Mouse (Mus musculus) MEL (cell line): ENCODE results near the gene Kcnh1. TPM values are rescaled to one million over a fixed set of nuclear protein-coding genes. Genes with fewer than 3 reads are reported as not detected.

Experiments used
- DNase-seq: peaks from one replicate; pipeline ENCODE4 v3.0.0; 2011; ENCODE audit warnings: low read depth, low spot score
- H3K27ac ChIP-seq: 2 replicates; pipeline ENCODE4 v1.5.1; 2012; ENCODE audit warnings: low read depth, mild to moderate bottlenecking, control low read depth, low read length, moderate library complexity; ENCODE audit not compliant: control insufficient read depth
- H3K27me3 ChIP-seq, 2 experiments: fragments of 150-350 bp in 1 of 2; sonication (generic) in 1 of 2; 2 replicates each; pipeline ENCODE4 v1.6.1; 2012; ENCODE audit warnings: low read length in 2 of 2, mild to moderate bottlenecking in 2 of 2, improper control_type of control experiment in 1 of 2, moderate library complexity in 1 of 2; ENCODE audit not compliant: insufficient read depth in 2 of 2, control insufficient read depth in 1 of 2
- H3K36me3 ChIP-seq, 2 experiments: 2 replicates each; pipeline ENCODE4 v1.6.1; 2012 to 2014; ENCODE audit warnings: low read length in 2 of 2, improper control_type of control experiment in 1 of 2, inconsistent platforms in 1 of 2, mild to moderate bottlenecking in 1 of 2; ENCODE audit not compliant: insufficient read depth in 2 of 2, control insufficient read depth in 1 of 2
- H3K4me1 ChIP-seq, 2 experiments: fragments of 150-350 bp in 1 of 2; sonication (generic) in 1 of 2; 2 replicates each; pipeline ENCODE4 v1.6.1; 2012; ENCODE audit warnings: low read length in 2 of 2, improper control_type of control experiment in 1 of 2, mild to moderate bottlenecking in 1 of 2; ENCODE audit not compliant: insufficient read depth in 2 of 2, control insufficient read depth in 1 of 2
- H3K4me3 ChIP-seq, 2 experiments: fragments of 150-350 bp in 1 of 2; sonication (generic) in 1 of 2; 2 replicates each; pipeline ENCODE4 v1.5.1; 2012; ENCODE audit warnings: low read depth in 2 of 2, low read length in 2 of 2, mild to moderate bottlenecking in 2 of 2, moderate library complexity in 2 of 2, control low read depth in 1 of 2, improper control_type of control experiment in 1 of 2; ENCODE audit not compliant: control insufficient read depth in 1 of 2, insufficient read depth in 1 of 2
- H3K79me2 ChIP-seq: 2 replicates; pipeline ENCODE4 v1.6.1; 2012; ENCODE audit warnings: mild to moderate bottlenecking, low read length, moderate library complexity; ENCODE audit not compliant: control insufficient read depth, poor library complexity, insufficient read depth
- H3K9ac ChIP-seq: 2 replicates; pipeline ENCODE4 v1.6.1; 2012; ENCODE audit warnings: low read depth, mild to moderate bottlenecking, control low read depth, low read length, moderate library complexity; ENCODE audit not compliant: control insufficient read depth, poor library complexity, severe bottlenecking
- H3K9me3 ChIP-seq: fragments of 150-350 bp; sonication (generic); replicated peaks from 2 replicates; pipeline ENCODE4 v1.6.1; 2012; ENCODE audit warnings: mild to moderate bottlenecking, low read length, improper control_type of control experiment, moderate library complexity; ENCODE audit not compliant: insufficient read depth
- BHLHE40 ChIP-seq: IDR thresholded peaks from 2 replicates; pipeline ENCODE4 v1.6.1; 2012; ENCODE audit warnings: low read depth, mild to moderate bottlenecking, inconsistent platforms, low read length, improper control_type of control experiment, borderline replicate concordance
- E2F4 ChIP-seq: IDR thresholded peaks from 2 replicates; pipeline ENCODE4 v1.6.1; 2011; ENCODE audit warnings: low read depth, low read length, improper control_type of control experiment, borderline replicate concordance
- ELF1 ChIP-seq: IDR thresholded peaks from 2 replicates; pipeline ENCODE4 v1.6.1; 2014; ENCODE audit warnings: low read depth, mild to moderate bottlenecking, inconsistent platforms, low read length, improper control_type of control experiment, moderate library complexity
- GABPA ChIP-seq: IDR thresholded peaks from 2 replicates; pipeline ENCODE4 v1.6.1; 2012; ENCODE audit warnings: low read depth, mild to moderate bottlenecking, inconsistent platforms, low read length, improper control_type of control experiment, moderate library complexity
- GATA1 ChIP-seq: IDR thresholded peaks from 2 replicates; pipeline ENCODE4 v1.6.1; 2011; ENCODE audit warnings: low read depth, low read length, improper control_type of control experiment
- HCFC1 ChIP-seq: IDR thresholded peaks from 2 replicates; pipeline ENCODE4 v1.6.1; 2012; ENCODE audit warnings: low read depth, mild to moderate bottlenecking, inconsistent platforms, low read length, improper control_type of control experiment, moderate library complexity
- JUND ChIP-seq: IDR thresholded peaks from 2 replicates; pipeline ENCODE4 v1.6.1; 2011; ENCODE audit warnings: low read depth, mild to moderate bottlenecking, improper control_type of control experiment, low read length
- KAT2A ChIP-seq: conservative IDR thresholded peaks from 2 replicates; pipeline ENCODE4 v1.6.1; 2012; ENCODE audit warnings: low read depth, low read length, improper control_type of control experiment, inconsistent platforms
- MAX ChIP-seq: IDR thresholded peaks from 2 replicates; pipeline ENCODE4 v1.6.1; 2011; ENCODE audit warnings: low read length, improper control_type of control experiment
- MYB ChIP-seq: IDR thresholded peaks from 2 replicates; pipeline ENCODE4 v1.6.1; 2011; ENCODE audit warnings: mild to moderate bottlenecking, low read depth, low read length, improper control_type of control experiment
- MYC ChIP-seq: IDR thresholded peaks from 2 replicates; pipeline ENCODE4 v1.6.1; 2011; ENCODE audit warnings: low read depth, mild to moderate bottlenecking, low read length, improper control_type of control experiment, moderate library complexity
- NELFE ChIP-seq: IDR thresholded peaks from 2 replicates; pipeline ENCODE4 v1.6.1; 2011; ENCODE audit warnings: low read depth, low read length, improper control_type of control experiment
- POLR2A ChIP-seq, 2 experiments: IDR thresholded peaks; 2 replicates each; pipeline ENCODE4 v1.6.1; 2011 to 2012; ENCODE audit warnings: low read length in 2 of 2, mild to moderate bottlenecking in 2 of 2, control low read depth in 1 of 2, improper control_type of control experiment in 1 of 2, low read depth in 1 of 2, moderate library complexity in 1 of 2; ENCODE audit not compliant: control insufficient read depth in 1 of 2, insufficient read depth in 1 of 2, poor library complexity in 1 of 2
- RAD21 ChIP-seq: IDR thresholded peaks from 2 replicates; pipeline ENCODE4 v1.6.1; 2011; ENCODE audit warnings: mild to moderate bottlenecking, low read depth, low read length, improper control_type of control experiment
- RCOR1 ChIP-seq: IDR thresholded peaks from 2 replicates; pipeline ENCODE4 v1.6.1; 2012; ENCODE audit warnings: low read depth, mild to moderate bottlenecking, inconsistent platforms, low read length, improper control_type of control experiment
- SIN3A ChIP-seq: IDR thresholded peaks from 2 replicates; pipeline ENCODE4 v1.6.1; 2012; ENCODE audit warnings: low read length, improper control_type of control experiment, inconsistent platforms
- TBP ChIP-seq: IDR thresholded peaks from 2 replicates; pipeline ENCODE4 v1.8.0; 2011; ENCODE audit warnings: low read depth, low read length, improper control_type of control experiment
- USF1 ChIP-seq: IDR thresholded peaks from 2 replicates; pipeline ENCODE4 v1.6.1; 2014; ENCODE audit warnings: low read depth, mild to moderate bottlenecking, inconsistent platforms, low read length, improper control_type of control experiment, moderate library complexity
- USF2 ChIP-seq, 2 experiments: IDR thresholded peaks; 2 replicates each; pipeline ENCODE4 v1.6.1; 2011 to 2012; ENCODE audit warnings: improper control_type of control experiment in 2 of 2, low read length in 2 of 2, borderline replicate concordance in 1 of 2, inconsistent platforms in 1 of 2, low read depth in 1 of 2, mild to moderate bottlenecking in 1 of 2; ENCODE audit not compliant: insufficient read depth in 1 of 2
- ZNF384 ChIP-seq: IDR thresholded peaks from 2 replicates; pipeline ENCODE4 v1.6.1; 2012; ENCODE audit warnings: low read depth, mild to moderate bottlenecking, inconsistent platforms, low read length, improper control_type of control experiment
- polyA plus RNA-seq, 2 experiments: library from polyadenylated mRNA; stranded (reverse) in 1 of 2; unstranded in 1 of 2; fragments of >175 nt in 1 of 2; fragments of >200 nt in 1 of 2; gene quantifications; 2 replicates each; pipeline versions ENCODE4 v1.2.1 to v1.2.4; 2012; ENCODE audit warnings: low replicate concordance in 2 of 2, low read depth in 1 of 2; ENCODE audit not compliant: insufficient read length in 2 of 2, insufficient read depth in 1 of 2, missing spikeins in 1 of 2
- total RNA-seq: library from RNA; depleted of rRNA; stranded (reverse); fragments of 300-350 nt; gene quantifications from 2 replicates; pipeline ENCODE4 v1.2.3, GENCODE M21; 2012

Gene Kcnh1
- total and polyA plus RNA-seq, 3 experiments, result not detected

DNA sequence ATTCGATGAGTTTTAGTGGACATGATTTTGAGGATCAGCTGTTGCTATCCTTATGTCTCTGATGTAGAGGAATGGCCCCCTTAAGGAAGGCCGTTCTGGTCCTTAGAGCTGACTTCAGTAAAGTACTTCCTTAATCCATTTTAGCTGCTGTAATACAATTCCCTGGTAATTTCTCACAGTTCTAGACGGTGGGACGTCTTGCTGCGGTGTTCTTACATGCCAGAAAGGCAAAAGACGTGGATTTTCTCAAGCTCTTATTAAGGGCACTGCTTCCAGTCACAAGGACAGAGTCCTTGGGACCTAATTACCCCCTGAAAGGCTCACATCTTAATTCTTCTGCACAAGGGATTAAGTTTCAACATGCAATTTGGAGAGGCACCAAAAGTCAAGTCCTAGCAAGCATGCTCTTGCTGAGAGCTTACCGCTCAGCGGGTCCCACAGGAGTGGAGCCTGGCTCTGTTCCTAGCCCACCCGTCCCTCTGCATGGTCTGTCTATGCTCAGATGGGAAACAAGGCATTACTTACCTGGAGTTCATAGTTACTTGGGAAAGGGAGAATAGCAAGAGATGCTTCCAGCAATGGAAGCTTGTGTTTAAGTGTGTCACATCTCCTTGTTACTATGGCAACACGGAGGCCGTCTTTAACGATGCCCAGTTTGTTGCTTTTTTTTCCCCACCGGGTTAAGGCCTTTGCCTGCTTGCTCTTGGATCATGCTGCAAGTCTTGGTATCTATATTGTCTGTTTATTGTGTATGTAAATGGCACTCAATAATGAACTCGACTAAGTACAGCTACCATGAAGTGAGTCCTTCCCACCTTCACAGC is 209.3 kb downstream of the Kcnh1 start (continued):
- TF ChIP-seq USF2 (IDR thresholded peaks at IDR 0.05; ENCODE audit: borderline replicate concordance in 1 of 2, insufficient read depth in 1 of 2, low read depth in 1 of 2, low read length in 2 of 2), result no peak

DNA sequence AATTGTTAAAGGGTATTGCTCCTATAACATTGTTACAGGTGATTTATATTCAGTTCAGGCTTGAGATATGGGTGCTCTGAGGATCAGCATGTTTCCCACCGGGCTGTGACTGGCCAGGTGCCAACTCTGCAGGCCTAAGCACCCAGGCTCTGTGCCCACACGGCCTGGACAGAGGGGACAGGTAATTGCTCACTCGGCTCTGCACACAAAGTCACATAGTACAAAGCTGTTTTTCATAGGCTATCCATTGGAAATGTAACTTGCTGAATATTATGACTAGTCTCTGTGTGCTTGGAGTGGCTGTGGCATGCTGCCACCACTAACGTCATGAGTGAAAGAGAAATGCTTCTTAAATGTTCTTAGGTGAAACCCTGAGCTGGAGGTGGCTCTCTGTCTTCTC is 210.4 kb downstream of the Kcnh1 start:
- no peak overlapping the region for H3K4me3 ChIP-seq
- H3K9ac ChIP-seq, result no peak overlapping the region
- DNase-seq, result no peak
- H3K79me2 ChIP-seq, result no peaks in the 10 kb centered on the region
- H3K9me3 ChIP-seq, result no peaks in the 10 kb centered on the region
- H3K27me3 ChIP-seq, result no peaks in the 10 kb centered on the region; a peak in 1 of 4 replicates
- H3K27ac ChIP-seq, result no peak overlapping the region
- H3K36me3 ChIP-seq, result no peaks in the 10 kb centered on the region
- TF ChIP-seq GABPA, result no peak
- TF ChIP-seq RAD21, result no peak
- TF ChIP-seq SIN3A, result no peak
- TF ChIP-seq HCFC1, result no peak
- no peak for TF ChIP-seq JUND
- no peak for TF ChIP-seq RCOR1
- no peak for TF ChIP-seq TBP
- H3K4me1 ChIP-seq, result no peaks in the 10 kb centered on the region

DNA sequence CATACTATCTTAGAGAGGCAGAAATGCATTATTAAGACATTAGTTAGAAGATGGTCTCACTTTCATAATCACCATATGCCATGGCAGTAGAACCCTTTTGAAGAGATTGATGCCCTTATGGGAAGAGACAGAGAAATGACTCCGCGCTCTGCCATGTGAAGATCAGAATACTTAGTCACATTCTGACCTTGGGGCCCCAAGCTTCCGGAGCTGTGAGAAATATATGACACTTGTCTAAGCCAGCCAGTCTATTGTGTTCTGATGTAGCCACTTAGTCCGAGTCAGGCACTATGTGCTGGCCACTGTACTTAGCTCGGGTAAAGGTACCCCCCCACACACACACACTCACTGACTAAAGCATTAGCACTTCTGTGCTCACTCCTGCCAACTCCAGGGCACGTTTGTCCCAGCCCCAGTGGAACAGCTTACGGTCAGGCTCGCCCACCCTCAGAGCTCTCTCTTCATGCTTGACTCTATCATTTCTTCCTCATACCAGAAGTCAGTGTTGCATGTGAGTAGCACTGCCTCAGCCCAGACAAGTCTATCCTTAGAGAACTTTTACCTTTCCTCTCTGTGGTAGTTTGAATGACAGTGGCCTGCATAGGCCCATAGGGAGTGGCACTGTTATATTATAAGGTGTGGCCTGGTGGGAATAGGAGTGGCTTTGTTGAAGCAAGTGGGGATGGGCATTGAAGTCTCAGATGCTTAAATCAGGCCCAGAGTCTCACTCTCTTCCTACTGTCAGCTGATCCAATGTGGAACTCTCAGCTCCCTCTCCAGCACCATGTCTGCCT is 212.5 kb downstream of the Kcnh1 start:
- Histone ChIP-seq H3K9ac (no peak overlapping the region), H3K79me2 (no peaks in the 10 kb centered on the region), H3K36me3 (no peaks in the 10 kb centered on the region), H3K27ac (no peak overlapping the region), H3K4me1 (no peaks in the 10 kb centered on the region), H3K9me3 (no peaks in the 10 kb centered on the region), H3K27me3 (no peaks in the 10 kb centered on the region; a peak in 1 of 4 replicates), H3K4me3 (no peak overlapping the region)
- DNase-seq, result no peak
- no peak for TF ChIP-seq SIN3A
- TF ChIP-seq RAD21, result no peak
- no peak for TF ChIP-seq NELFE
- TF ChIP-seq ZNF384, result no peak
- no peak for TF ChIP-seq USF1
- no peak for TF ChIP-seq KAT2A
- TF ChIP-seq GATA1, result no peak
- TF ChIP-seq MYC, result no peak
- TF ChIP-seq MYB, result no peak
- no peak for TF ChIP-seq BHLHE40
- no peak for TF ChIP-seq E2F4
- TF ChIP-seq TBP, result no peak
- TF ChIP-seq MAX, result no peak
- TF ChIP-seq POLR2A (IDR thresholded peaks at IDR 0.05; ENCODE audit: control insufficient read depth in 1 of 2, insufficient read depth in 1 of 2, low read depth in 1 of 2, low read length in 2 of 2, poor library complexity in 1 of 2), result no peak
- TF ChIP-seq USF2 (IDR thresholded peaks at IDR 0.05; ENCODE audit: borderline replicate concordance in 1 of 2, insufficient read depth in 1 of 2, low read depth in 1 of 2, low read length in 2 of 2), result no peak
- no peak for TF ChIP-seq ELF1
